Comparison of ENCODE assay signal across 10 mouse cellular contexts in genomic region chr10:87492332-87492660, GRCm38 (mm10). TPM values are rescaled to one million over a fixed set of nuclear protein-coding genes. Genes with fewer than 3 reads are reported as not detected.
DNase-seq lines count a peak whose midpoint lies in the region; ATAC-seq and TF ChIP-seq lines count a peak whose summit lies in the region.
"Had no signal": no experiment of that assay in that cellular context is flagged by ENCODE, and none has a peak within 500 bp of the region (broad histone marks: within the 10 kb centered on the region; RNA-seq: fewer than 3 reads in every experiment).

No protein-coding gene starts in this region.

- peaks cover 91% of the 10 kb centered on the region for H3K27me3 ChIP-seq in heart, embryonic 16.5 days (ENCODE audit: control insufficient read depth, insufficient read depth, low read length)
- H3K27me3 ChIP-seq in hindbrain, embryonic 10.5 days (ENCODE audit: insufficient read depth, poor library complexity, severe bottlenecking) = peaks cover 96% of the 10 kb centered on the region
- H3K27me3 ChIP-seq in liver, postnatal 0 days (ENCODE audit: insufficient read depth, low read length) = peaks cover 84% of the 10 kb centered on the region

- peaks cover 9% of the 10 kb centered on the region; the same call in 1 of the 2 replicates for H3K4me1 ChIP-seq in heart, embryonic 16.5 days (ENCODE audit: control insufficient read depth, insufficient read depth, low read length)
- H3K4me1 ChIP-seq in cortical plate, adult 2 months (ENCODE audit: control insufficient read depth, insufficient read depth, low read length) = no peaks in the 10 kb centered on the region
- H3K4me1 ChIP-seq in hindbrain, embryonic 10.5 days (replicated peaks) = peaks cover 78% of the 10 kb centered on the region
- peaks cover 3% of the 10 kb centered on the region; the same call in 1 of the 2 replicates for H3K4me1 ChIP-seq in liver, postnatal 0 days (ENCODE audit: insufficient read depth)

- TF ChIP-seq CTCF in cortical plate, adult 2 months (IDR thresholded peaks at IDR 0.05; ENCODE audit: extremely low read depth, insufficient read depth, low read length) = no peak
- no peak for TF ChIP-seq CTCF in liver, postnatal 0 days (IDR thresholded peaks at IDR 0.05; ENCODE audit: low read depth)

- no peaks in the 10 kb centered on the region; the same call in 1 of the 2 replicates for H3K9me3 ChIP-seq in heart, embryonic 16.5 days (replicated peaks; ENCODE audit: control insufficient read depth, low read length)
- H3K9me3 ChIP-seq in hindbrain, embryonic 10.5 days = no peaks in the 10 kb centered on the region
- H3K9me3 ChIP-seq in liver, postnatal 0 days (ENCODE audit: low read length) = no peaks in the 10 kb centered on the region

- no peak overlapping the region for H3K9ac ChIP-seq in heart, embryonic 16.5 days (ENCODE audit: low read length)
- H3K9ac ChIP-seq in liver, postnatal 0 days (replicated peaks) = no peak overlapping the region

- no peak overlapping the region for H3K27ac ChIP-seq in heart, embryonic 16.5 days (ENCODE audit: low read length)
- peak overlapping the region; percentile 86 for H3K27ac ChIP-seq in cortical plate, adult 2 months (ENCODE audit: insufficient read depth, low read length)
- peak overlapping the region; percentile 93 for H3K27ac ChIP-seq in hindbrain, embryonic 10.5 days
- no peak overlapping the region for H3K27ac ChIP-seq in liver, postnatal 0 days (ENCODE audit: low read depth)

- no peak for TF ChIP-seq POLR2A in cortical plate, adult 2 months (IDR thresholded peaks at IDR 0.05; ENCODE audit: extremely low read depth, insufficient read depth, low read length)

- no peaks in the 10 kb centered on the region for H3K36me3 ChIP-seq in heart, embryonic 16.5 days (ENCODE audit: control insufficient read depth, insufficient read depth)
- H3K36me3 ChIP-seq in hindbrain, embryonic 10.5 days = no peaks in the 10 kb centered on the region
- H3K36me3 ChIP-seq in liver, postnatal 0 days (replicated peaks; ENCODE audit: insufficient read depth, low read length) = no peaks in the 10 kb centered on the region
- H3K36me3 ChIP-seq: G1E had no signal

- no peak for ATAC-seq in heart, embryonic 16.5 days (replicated peaks; ENCODE audit: extremely low read depth, insufficient read depth, low FRiP score)
- no peak for ATAC-seq in liver, postnatal 0 days

- no peak for DNase-seq in heart, adult 11 months
- no peak for DNase-seq in hindbrain, embryonic 10.5 days (ENCODE audit: low spot score)
- DNase-seq in liver, postnatal 0 days = no peak
- no peak for DNase-seq in retina, postnatal 1 day
- DNase-seq in c-Kit-positive CD71-positive TER-119-positive erythroid progenitor cells, embryonic 14.5 days (ENCODE audit: low spot score) = no peak
- no peak for DNase-seq in kidney, adult 11 months
- DNase-seq: cerebellum, adult 11 months had no signal

- no peak for TF ChIP-seq EP300 in liver, postnatal 0 days (IDR thresholded peaks at IDR 0.05; ENCODE audit: low read depth)

- peak overlapping the region; percentile 60 for H3K4me3 ChIP-seq in heart, embryonic 16.5 days (ENCODE audit: low read length)
- H3K4me3 ChIP-seq in cortical plate, adult 2 months (ENCODE audit: insufficient read depth, low read length) = peak overlapping the region; percentile 54
- H3K4me3 ChIP-seq in hindbrain, embryonic 10.5 days = peak overlapping the region; percentile 78
- H3K4me3 ChIP-seq in liver, postnatal 0 days (ENCODE audit: low read depth, low read length) = peak overlapping the region; percentile 46

- WGBS in heart, embryonic 16.5 days = 1% methylated on average over 26 of the region's 26 CpGs
- under 1% methylated on average over 26 of the region's 26 CpGs for WGBS in hindbrain, embryonic 10.5 days
- under 1% methylated on average over 26 of the region's 26 CpGs for WGBS in liver, postnatal 0 days (ENCODE audit: insufficient replicate concordance)

- peak overlapping the region; percentile 95 for H3K4me2 ChIP-seq in heart, embryonic 16.5 days (ENCODE audit: low read depth, low read length)
- peak overlapping the region; percentile 74 for H3K4me2 ChIP-seq in liver, postnatal 0 days (ENCODE audit: low read depth, low read length)

RNA-seq across cellular contexts. Expression of gene Ascl1, which starts 1.2 kb away (rescaled TPM):
- 0.32 and 0.93 TPM in 2 replicates for polyA plus RNA-seq in heart, embryonic 16.5 days (2015; fragmentation: Nextera tagmentation; extraction: Ambion mirVana)
- 5.8 and 6.6 TPM in 2 replicates for polyA plus RNA-seq in cortical plate, adult 2 months (2012; rRNA removed)
- 15.7 and 41.5 TPM in 2 replicates for polyA plus RNA-seq in hindbrain, embryonic 10.5 days (2016; fragmentation: Nextera tagmentation; extraction: Ambion mirVana)
- polyA plus RNA-seq in liver, postnatal 0 days (2015; fragmentation: Nextera tagmentation; extraction: Ambion mirVana) = not detected in 2 replicates
- polyA plus RNA-seq: G1E had no signal

RNA-seq across cellular contexts. Expression of gene Pah, which starts 29.3 kb away (rescaled TPM):
- 0.32 TPM in 1 of 2 replicates, not detected in the other for polyA plus RNA-seq in heart, embryonic 16.5 days (2015; fragmentation: Nextera tagmentation; extraction: Ambion mirVana)
- 0.13 and 0.25 TPM in 2 replicates for polyA plus RNA-seq in cortical plate, adult 2 months (2012; rRNA removed)
- not detected in 2 replicates for polyA plus RNA-seq in hindbrain, embryonic 10.5 days (2016; fragmentation: Nextera tagmentation; extraction: Ambion mirVana)
- polyA plus RNA-seq in liver, postnatal 0 days (2015; fragmentation: Nextera tagmentation; extraction: Ambion mirVana) = 146 and 162 TPM in 2 replicates
- polyA plus RNA-seq: G1E had no signal

Comparison
In these comparisons a context has a peak if more than half of its experiments do, and no peak if none do; other contexts are left out.
1. H3K27ac ChIP-seq: peak in cortical plate, adult 2 months (single experiment) and hindbrain, embryonic 10.5 days (single experiment); none in heart, embryonic 16.5 days (single experiment) and liver, postnatal 0 days (single experiment).
2. RNA of gene Pah, which starts 29.3 kb away (polyA plus RNA-seq): 146 to 162 TPM in liver, postnatal 0 days; 0.32 TPM in heart, embryonic 16.5 days, 0.13 to 0.25 TPM in cortical plate, adult 2 months and not detected in hindbrain, embryonic 10.5 days; every median in the first group is over 100 times any median in the second.
3. Peak in every context shown above with its lines, with median percentiles within 50 percentile points of each other: H3K4me3 ChIP-seq.